Mouse (Mus musculus): ENCODE measurements around the gene Asb18.

The Asb18 gene

DNA sequence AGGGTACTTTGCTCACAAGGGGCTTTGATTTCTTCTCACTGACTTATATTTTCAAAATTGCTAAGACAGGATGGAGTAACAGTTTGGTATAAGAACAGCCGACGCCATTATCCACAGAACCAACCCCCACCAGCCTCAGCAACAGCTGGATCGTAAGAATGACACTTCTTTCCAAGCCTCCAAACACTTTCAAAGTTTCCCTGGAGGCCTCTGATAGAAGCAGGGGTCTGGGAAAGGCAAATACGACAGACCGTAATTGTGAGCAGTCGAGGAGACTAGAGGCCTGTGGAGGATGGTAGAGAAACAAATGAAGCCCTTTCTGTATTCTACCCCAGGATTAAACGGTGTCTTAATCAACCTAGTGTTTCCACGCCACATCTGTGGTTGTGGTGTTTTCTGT lies 42.6 kb downstream of the Asb18 start:
- no peak for DNase-seq (ENCODE audit: low spot score)

DNA sequence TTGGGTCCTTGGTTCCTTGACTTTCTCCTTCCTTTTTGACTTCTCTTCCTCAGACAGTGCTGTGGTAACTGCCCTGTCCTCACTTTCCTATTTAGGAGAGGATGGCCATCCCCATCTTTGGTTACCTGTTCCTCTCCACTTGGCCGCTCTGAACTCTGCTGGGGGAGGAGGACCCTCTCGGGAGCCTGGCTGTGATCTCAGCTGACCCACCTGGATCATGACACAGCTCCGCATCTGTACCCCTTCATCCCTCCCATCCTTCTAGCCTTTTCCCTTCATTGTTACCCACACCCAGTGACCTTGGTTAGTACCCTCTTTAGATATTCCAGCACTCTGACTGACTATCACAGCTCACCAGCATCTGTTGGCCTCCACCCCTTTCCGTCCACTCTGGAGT lies 44.8 kb downstream of the Asb18 start:
- DNase-seq (ENCODE audit: low spot score) = no peak

DNA sequence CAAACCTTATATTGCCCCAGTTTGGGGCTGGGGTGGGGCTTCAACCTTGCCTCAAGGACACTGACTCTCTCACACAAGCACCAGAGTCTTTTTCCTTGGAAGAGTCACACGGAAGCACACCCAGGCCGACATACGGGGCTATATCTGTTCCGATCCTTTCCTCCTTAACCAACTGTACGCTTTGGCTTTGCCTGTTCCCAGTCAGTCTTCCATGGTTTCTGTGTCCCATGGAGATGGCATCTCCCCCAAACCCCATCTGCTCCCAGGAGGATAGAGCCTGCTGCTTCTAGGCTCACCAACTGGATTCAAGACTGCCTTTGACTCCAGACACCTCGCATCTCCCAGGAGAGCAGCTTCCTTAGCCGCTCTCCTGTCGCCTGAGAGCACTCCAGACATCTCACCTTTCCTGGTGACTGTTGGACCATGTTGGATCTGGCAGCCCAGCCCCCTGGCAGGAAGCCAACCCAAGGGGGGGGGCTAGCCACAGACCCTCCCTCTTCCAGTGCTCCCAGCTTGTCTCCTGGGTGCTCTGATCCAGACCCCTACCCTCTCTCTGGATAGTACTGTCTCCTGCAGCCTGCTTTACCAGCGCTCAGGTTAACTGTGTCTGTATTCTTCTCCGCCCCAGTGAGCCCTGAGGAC lies 45.3 kb downstream of the Asb18 start:
- DNase-seq (ENCODE audit: low spot score) = no peak

DNA sequence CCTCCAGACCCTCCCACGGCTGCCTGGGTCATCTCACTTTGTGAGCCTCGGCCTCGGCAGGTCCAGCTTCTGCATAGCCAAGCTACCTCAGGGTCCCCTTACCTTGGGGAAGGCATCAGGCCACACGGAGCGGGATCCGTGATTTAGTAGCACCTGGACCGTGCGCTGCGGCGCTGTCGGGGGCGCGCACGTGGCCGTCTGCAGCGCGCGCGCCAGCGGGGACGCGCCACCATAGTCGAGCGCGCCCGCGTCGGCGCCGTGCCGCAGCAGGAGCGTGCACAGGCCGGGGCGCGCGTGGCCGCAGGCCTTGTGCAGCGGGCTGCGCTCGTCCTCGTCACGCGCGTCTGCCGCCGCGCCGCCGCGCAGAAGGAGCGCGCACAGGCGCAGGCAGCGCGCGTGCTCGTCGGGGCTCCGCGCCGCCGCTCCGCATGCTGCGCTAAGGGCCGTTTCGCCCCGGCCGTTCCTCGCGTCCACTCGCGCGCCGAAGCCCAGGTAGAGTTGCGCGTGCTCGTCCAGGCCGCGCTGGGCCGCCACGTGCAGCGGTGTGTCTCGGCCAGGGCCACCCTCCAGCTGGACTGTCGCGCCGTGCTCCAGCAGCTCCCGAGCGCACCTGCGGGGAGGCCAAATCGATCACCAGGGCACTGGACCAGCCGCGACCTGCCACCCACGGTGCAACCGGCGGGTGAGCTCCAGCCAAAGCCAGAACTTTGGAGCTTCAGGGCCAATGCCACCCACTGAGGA lies 46.2 kb downstream of the Asb18 start:
- peak; percentile 47 for DNase-seq (ENCODE audit: low spot score)

DNA sequence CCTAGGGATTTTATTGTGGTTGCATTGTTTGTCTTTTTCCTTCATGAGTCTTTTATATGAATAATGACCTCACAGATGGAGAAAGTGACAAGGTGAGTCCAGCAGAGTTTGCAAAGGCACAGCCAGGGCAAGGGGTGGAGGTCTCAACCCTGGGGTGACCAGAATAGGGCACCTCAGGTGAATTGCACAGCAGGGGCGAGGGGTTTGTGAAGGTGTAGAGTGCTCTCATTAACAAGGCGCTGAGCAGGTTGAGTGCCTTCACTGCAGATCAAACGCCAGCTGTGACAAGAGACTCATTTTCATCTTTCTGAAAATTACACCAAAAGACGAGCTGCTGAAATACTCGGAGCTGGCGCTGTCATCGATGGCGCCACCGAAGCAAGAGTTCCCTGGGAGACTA lies 46.9 kb downstream of the Asb18 start:
- DNase-seq (ENCODE audit: low spot score) = no peak

DNA sequence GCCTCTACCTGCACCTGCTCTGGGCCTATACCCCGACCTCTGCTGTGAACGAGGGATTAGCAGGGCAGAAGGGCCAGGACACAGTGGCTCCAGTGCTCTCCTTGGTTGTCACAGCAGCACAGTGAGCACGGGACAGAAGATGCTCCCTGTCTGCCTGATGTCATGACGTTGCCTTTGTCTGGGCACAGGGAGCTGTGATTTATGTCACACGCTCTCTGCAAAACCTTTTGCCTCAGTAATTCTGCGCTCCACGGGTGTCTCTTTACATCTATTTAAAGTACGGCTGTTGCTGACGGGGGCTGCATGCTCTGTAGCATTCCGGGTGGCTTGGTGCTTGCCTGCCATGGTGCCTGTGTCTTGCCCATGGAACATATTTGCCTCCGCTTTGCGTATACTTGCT lies 50.0 kb downstream of the Asb18 start:
- DNase-seq (ENCODE audit: low spot score) = no peak

DNA sequence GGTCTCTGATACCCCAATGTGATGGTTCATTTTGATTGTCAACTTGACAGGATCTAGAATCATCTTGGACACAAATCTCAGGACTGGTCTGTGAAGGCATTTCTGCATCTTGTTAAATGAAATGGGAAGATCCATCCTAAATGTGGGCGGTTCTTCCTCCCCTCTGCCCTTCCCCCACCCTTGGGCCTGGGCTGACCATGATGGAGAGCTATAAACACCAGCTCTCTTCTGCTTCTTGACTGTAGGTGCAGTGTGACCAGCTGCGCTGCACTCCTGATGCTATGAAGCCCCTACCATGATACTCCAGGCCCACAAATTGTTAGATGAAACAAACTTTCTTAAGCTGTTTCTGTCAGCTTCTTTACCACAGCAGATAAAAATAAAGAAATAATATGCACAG lies 51.2 kb downstream of the Asb18 start:
- no peak for DNase-seq (ENCODE audit: low spot score)

DNA sequence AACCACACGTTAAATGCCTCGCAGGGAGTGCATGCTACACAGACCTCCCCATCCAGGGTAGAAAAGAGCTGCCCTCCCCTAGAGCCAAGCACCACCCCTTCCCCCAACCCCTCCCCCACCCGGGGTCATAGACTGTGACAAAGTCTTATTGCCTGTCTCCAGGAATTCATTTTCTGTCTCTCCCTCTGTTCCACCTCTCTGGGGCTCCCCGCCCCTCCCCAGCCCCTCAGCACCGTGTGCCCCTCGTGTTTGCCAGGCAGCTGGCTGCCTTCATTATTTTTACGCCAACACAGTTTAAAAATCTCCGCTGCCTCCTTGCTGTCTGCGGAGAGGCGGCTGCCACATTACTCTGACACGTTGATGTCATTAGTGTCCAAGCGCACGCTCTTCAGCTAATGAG lies 52.4 kb downstream of the Asb18 start:
- DNase-seq (ENCODE audit: low spot score) = no peak

DNA sequence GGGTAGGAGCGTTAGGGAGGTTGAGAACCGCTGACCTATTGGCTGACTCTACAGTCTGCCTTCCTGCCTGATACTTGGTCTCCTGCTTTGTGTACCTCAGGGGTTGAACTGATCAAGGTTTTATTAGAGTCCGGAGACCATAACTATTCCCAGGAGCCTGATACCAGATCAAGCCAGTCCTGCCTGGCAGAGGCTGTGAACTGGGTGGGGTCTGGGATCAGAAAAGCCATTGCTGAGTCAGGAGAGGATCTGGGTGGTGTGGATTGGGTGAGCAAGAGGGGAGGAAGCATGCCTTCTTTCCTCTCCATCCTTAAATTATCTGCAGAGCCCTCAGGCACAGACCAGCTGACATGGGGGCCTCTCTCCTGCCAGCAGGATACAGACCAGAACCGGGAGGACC lies 55.1 kb downstream of the Asb18 start:
- no peak for DNase-seq (ENCODE audit: low spot score)

DNA sequence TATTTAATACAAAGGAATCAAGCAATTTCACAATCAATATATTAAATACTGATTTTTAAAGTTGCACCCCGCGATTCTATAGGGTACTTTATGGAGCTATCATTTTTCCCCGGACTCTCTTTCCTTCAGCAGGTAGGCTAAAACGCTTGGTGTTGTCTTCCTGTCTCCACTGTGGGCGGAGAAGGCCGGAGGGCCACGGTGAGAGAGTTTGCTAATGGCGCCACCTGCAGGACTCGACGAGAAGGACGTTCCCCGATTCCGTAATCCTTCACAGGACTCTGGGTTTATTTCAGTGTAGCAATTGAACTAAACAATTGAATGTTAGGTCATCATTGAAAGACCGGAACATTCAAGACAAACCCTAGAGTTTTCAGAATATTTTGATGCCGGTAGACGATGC lies 71.3 kb downstream of the Asb18 start:
- no peak for DNase-seq (ENCODE audit: low spot score)

DNA sequence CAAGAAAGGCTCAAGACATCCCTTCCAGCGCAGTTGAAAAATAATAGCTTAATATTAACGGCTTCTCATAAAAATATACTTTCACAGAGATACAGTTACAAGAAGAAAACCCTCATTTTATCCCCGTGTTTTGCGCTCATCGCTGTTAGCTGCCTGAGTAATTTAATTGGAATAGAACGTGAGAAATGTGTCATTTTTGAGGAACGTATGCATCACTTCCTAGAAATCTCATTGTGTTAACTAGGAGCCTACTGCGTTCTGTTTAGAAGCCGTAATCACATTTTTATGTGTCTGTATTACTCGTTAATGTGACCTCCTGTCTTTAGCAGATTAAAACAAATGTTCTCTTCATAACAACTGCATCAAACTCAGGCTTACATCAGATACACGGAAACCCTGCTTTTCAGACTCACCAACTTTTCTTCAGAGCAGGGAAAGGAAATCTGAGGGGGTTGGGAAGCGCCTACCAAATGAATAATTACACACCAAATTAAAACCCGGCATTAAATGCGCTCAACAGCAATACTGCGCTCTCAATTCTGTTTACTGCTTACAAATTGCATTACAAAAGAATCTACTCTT lies 72.0 kb downstream of the Asb18 start:
- DNase-seq (ENCODE audit: low spot score) = no peak

DNA sequence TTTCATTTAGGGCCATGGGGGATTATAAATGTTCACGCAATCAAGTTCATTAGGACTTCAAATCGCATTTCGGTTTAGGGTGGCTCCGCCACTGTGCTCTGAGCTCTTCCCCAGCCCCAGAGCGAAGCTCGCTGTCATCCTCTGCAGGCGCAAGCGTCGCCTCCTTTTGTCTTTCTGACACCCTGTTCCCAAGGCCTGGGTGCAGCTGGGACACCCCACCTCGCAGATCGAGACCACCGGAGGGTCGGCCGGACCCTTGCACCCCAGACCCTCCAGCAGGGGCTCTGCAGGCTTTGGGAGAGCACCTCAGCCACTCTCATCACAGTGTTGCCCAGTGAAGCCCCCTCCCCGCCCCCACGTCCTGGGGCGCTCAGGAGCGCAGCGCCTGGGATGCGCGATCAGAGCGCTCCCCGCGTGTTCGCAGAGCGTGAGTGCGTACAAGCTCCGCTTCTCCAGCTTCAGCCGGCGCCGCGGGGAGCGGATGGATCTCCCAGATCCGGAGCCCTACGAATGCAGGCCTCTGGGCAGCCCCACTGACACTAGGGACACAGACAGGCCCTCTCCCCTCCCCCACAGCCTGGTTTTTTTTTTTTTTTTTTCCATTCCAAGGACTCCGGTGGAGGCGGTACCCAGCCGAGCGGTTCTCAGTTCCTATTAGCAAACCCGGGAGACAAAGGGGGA lies 72.6 kb downstream of the Asb18 start:
- DNase-seq (ENCODE audit: low spot score) = no peak

DNA sequence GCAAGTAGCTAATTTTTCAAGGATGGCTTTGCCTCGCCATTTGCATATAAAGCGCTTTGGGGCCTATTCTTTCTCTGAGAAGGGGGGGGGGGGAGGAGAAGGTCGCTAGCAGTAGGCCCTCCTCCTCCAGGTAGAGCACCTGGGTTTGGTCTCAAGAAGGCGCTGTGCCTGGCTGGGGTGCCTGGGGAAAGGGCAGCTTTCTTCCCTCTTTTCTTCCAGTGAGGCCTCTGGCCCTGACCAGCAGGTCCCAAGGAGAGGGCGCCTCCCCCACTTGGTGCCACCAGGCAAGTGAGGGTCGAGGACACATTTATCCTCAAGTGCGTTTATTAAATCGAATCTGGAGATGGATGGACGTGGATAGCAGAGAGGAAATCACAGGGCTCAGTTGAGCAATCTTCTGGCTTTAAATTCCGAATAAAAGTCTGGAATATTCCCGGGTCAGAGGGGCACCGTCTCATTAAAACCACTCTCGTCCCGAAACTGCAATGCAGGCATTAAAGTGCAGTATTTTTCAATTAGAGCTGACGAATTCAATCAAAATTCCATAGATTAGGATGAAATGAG lies 73.4 kb downstream of the Asb18 start:
- no peak for DNase-seq (ENCODE audit: low spot score)

DNA sequence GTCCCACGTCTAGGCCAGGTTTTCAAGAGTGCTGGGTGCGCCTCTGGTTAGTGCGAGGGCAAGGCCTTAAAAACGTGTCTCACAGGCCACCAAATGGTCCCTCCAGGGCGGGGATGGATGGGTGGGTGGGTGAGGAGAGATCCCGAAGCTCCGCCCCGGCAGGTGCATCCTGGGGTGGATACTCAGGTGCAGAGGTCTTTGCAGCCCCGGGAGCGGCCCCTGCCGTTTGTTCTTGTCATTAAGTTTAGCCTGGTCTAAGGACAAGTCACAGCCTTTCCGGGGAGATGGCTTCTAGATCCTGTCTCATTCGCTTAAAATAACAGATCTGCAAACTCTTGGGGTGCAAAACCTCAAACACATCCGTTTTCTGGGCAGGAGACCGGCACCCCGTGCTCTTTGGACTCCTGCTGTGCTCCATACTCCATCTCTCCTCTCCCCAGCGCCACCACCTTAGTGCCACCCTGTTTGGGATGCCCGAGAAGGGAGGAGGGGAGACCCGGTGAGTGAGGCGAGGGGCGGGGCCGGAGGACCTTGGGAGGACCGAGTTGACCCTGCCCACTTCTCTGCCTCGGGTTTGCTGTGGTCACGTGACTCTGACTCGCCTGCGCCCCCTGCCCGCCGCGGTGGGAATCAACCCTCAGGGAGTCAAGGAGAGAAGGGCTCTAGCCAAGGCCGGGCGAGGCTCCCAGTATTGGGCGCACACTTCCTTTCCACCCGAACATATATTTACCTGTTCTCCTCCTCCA lies 74.3 kb downstream of the Asb18 start:
- no peak for DNase-seq (ENCODE audit: low spot score)

DNA sequence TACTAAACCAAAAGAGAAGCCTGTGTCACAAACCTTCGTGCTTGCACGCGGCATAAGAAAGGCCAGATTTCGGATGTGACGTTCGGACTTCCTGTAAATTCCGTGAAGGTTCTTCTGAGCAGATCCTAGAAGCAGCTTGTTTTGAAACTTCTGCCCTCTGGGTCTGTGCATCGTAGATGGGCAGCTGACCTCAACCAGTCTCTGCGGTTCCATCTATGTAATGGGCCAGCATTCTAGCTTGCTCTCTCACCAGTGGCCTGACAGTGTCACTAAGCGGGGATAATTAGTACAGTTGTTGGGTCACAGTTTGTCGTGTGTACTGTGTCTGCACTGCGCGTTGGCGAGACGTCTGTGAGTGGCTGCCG lies 74.9 kb downstream of the Asb18 start:
- no peak for DNase-seq (ENCODE audit: low spot score)

DNA sequence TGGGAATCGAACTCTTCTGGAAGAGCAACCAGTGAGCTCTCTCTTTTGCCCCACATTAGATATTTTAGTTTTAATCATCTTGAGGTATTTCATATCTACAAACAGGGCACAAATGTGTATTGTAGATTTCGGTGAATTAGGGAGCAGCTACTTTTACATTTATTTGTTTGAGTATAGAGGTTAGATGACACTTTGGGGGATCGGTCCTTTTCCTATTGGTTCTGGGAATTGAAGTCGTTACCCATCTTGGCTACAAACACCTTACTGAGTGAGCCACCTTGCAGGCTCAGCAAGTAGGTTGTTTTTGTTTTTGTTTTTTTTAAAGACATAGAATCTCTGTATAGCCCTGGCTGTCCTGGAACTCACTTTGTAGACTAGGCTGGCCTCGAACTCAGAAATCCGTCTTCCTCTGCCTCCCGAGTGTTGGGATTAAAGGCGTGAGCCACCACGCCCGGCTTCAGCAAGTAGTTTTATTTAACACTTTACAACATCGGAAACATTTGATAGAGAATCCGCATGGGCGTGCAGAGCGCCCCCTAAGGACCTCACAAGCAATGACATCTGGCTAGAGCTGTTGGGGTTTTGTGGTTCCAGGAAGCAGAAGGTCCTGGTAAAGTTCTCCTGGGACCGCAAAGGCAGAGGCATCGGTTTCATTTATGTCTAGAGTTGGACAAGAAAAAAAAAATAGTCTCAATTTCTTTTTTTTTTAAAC lies 75.4 kb downstream of the Asb18 start:
- DNase-seq (ENCODE audit: low spot score) = no peak

DNA sequence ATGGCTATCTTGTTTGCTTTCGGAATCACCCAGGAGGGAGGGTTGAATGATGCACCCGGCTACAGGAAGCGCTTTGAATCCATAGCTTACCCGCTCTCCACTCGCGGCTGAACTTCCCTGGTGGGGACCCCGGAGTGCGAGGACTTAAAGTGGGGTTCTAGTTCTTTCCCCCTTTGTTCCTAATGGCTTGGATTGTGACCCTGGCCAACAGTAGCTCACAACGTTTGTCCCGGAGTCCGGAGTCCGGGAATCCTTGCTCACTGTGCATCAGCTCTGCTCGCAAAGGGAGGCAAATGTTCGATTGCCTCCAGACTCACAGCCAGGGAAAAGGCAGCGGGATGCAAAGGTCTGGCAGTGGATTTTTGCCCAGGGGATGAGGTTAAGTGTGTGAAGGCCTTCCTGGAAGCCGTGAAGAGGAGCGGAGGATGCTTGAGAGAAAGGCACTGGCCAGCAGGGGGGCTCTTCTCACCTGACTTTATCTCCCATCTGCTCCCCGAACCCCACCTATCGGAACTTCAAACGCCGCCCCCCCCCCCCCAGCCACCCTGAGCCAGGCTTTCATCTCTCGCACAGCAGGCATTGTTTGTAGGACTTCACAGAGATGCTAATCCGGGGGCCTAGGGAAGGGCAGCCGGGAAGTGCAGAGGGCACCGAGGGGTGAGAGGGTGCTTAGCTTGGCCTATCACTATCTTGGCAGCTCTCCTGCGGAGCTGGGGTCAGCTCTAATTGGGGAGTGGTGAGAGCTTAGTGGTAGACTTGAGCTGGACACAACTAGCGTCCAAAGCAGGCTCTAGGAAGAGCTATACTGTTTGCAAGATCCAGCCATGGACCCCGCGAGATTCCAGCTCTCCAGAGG lies 78.7 kb downstream of the Asb18 start:
- DNase-seq (ENCODE audit: low spot score) = no peak

DNA sequence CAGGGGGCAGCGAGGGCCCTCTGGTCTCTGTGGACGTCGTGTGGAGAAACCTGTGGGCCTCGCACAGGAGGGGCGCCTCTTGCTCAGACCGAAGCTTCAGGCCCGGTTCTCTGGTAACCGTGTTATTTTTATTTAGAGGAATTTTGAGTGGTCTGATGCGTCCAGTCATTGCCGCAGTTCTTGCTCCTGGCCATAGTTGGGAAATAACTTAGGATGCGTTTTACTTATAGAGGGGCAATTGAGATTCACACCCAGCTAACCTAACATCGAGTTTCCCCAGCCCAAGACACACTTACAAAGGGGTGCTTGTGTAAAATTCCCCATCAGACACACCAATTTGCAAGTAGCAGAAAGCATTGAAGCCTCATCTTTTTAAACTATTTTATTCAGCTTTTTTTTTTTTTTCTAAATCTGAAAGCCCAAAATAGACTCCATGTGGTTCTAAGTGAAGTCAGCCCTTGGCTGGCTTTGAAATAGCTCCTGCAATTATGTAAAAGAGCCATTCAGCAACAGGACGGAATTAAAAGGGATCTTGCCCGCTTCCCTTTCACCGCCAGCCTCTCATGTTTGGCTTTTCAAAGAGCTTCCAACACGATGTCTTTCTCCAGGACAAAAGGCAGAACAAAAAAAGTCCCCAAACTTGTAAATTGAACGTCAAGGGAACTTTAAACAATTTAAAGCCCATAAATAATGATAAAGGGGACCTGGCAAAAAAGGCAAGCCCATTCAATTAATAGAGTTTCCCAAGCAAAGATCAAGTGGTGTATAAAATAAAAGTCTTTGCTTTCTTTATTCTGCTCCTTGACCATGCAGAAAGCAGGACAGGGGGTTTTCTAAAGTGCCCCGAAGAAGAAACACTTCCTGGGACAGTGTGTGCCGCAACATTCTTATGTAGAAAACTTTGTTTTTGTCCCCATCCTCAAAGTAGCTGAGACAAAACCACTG lies 79.9 kb downstream of the Asb18 start:
- no peak for DNase-seq (ENCODE audit: low spot score)

DNA sequence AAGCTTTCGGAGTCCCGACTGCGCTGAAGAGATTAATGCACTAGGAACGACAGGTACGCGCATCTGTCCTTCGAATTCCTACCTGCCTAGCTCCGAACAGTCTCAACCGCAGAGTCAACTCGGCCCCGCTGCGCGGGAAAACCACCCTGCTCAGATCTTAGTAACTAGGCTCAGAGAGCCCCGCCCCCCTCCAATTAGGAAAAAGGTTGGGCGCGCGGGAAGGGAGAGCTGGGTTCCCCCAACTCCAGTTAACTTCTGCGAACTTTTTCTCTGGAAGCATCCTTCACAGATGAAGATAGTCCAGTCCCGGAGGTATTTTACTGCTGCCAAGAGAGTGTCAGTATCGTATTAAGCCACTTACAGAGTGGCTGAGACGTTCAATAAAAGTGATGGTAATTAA lies 80.7 kb downstream of the Asb18 start:
- DNase-seq (ENCODE audit: low spot score) = no peak

All from left cerebral cortex, adult 11 months (tissue).